Mouse (Mus musculus): ENCODE results near the gene En1. TPM values are rescaled to one million over a fixed set of nuclear protein-coding genes. Genes with fewer than 3 reads are reported as not detected.
A peak's percentile ranks its signal among the peaks of the same experiment; 100 is the strongest.

En1 gene
- polyA plus RNA-seq, 1 experiment from 2014 or later: 3.7 TPM

DNA sequence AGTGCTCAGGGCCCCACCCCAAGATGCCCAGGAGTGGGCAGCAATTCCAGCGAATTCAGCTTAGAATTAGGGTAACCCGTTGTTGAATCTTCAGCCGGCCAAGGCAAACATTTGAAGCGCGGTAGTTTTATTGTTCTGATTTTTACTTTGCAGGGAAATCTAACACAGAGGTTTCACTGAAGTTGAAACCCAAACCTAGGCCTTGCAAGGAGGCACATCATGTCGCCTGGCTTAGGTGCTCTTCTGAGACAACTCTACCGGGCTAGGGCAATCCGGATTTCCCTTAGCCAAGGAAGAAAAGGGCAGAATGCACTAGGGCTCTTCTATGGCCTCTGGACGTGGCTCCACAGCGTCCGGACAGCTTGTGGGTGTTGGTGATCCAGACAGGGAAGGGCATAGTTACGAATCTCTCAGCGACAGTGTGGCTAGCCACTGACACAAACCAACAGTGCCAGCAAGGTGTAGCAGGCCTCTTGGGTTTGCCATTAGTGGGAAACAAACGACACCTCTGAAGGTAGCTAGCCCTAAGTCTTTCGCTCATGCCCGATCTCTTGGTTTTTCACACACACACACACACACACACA, 873 bp upstream of the En1 start:
- no peak for ATAC-seq (ENCODE audit: low FRiP score, low read depth)
- H3K9ac ChIP-seq: no peak overlapping the region
- H3K27ac ChIP-seq (replicated peaks): no peak overlapping the region
- peak overlapping the region; percentile 17 for H3K4me3 ChIP-seq
- peaks cover 27% of the 10 kb centered on the region for H3K4me1 ChIP-seq (replicated peaks)
- WGBS: 2% methylated on average over 16 of the region's 16 CpGs
- H3K4me2 ChIP-seq: peak overlapping the region; percentile 66
- no peaks in the 10 kb centered on the region for H3K36me3 ChIP-seq
- H3K27me3 ChIP-seq: peaks cover 64% of the 10 kb centered on the region
- H3K9me3 ChIP-seq: no peaks in the 10 kb centered on the region

- peak overlapping the region; percentile 48 for H3K9ac ChIP-seq
- peaks cover 28% of the 10 kb centered on the region for H3K4me1 ChIP-seq (replicated peaks)
- H3K36me3 ChIP-seq: no peaks in the 10 kb centered on the region
- peaks cover 54% of the 10 kb centered on the region for H3K27me3 ChIP-seq
- H3K4me2 ChIP-seq: peak overlapping the region; percentile 66
- peak overlapping the region; percentile 81 for H3K27ac ChIP-seq (replicated peaks)
- no peaks in the 10 kb centered on the region for H3K9me3 ChIP-seq
- WGBS: under 1% methylated on average over 68 of the region's 83 CpGs
- no peak; the same call in 1 of the 2 replicates for ATAC-seq (ENCODE audit: low FRiP score, low read depth)
- H3K4me3 ChIP-seq: peak overlapping the region; percentile 44
Observed at GRCm38 (mm10) chr1:120602876-120603655, 848 bp downstream of the En1 start.

- peaks cover 28% of the 10 kb centered on the region for H3K4me1 ChIP-seq (replicated peaks)
- H3K9ac ChIP-seq: peak overlapping the region; percentile 48
- H3K4me3 ChIP-seq: peak overlapping the region; percentile 44
- peak overlapping the region; percentile 81 for H3K27ac ChIP-seq (replicated peaks)
- no peaks in the 10 kb centered on the region for H3K9me3 ChIP-seq
- H3K4me2 ChIP-seq: peak overlapping the region; percentile 66
- WGBS: under 1% methylated on average over 32 of the region's 35 CpGs
- peaks cover 54% of the 10 kb centered on the region for H3K27me3 ChIP-seq
- no peak for ATAC-seq (ENCODE audit: low FRiP score, low read depth)
- no peaks in the 10 kb centered on the region for H3K36me3 ChIP-seq
Observed at GRCm38 (mm10) chr1:120603656-120604051, 1.4 kb downstream of the En1 start.

- peaks cover 28% of the 10 kb centered on the region for H3K4me1 ChIP-seq (replicated peaks)
- no peaks in the 10 kb centered on the region for H3K9me3 ChIP-seq
- peak overlapping the region; percentile 48 for H3K9ac ChIP-seq
- H3K36me3 ChIP-seq: no peaks in the 10 kb centered on the region
- H3K27ac ChIP-seq (replicated peaks): peak overlapping the region; percentile 36; the same call in 1 of the 2 replicates
- peak overlapping the region; percentile 44 for H3K4me3 ChIP-seq
- peaks cover 54% of the 10 kb centered on the region for H3K27me3 ChIP-seq
- 3% methylated on average over 30 of the region's 30 CpGs for WGBS
- peak overlapping the region; percentile 66 for H3K4me2 ChIP-seq
- no peak for ATAC-seq (ENCODE audit: low FRiP score, low read depth)
Observed at GRCm38 (mm10) chr1:120604431-120605142, 2.4 kb downstream of the En1 start.

DNA sequence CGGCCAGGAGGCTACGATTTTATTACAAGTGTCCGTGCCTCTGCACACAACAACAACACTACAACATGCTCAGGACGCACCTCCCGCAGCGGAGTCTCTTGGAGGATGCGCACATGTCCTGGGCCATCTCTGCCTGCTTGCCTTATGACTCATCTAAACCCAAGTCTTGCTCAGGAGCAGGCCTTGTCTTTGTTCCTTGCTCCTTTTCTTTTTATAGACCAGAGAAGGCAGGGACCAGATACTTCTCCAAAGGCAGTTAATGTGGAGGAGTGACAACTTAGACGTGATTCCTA, 2.9 kb downstream of the En1 start:
- Histone ChIP-seq H3K27ac (replicated peaks) (0 out of 2 replicates have a peak overlapping the region, but pooled peaks have one; percentile 36), H3K4me3 (peak overlapping the region; percentile 44), H3K27me3 (peaks cover 57% of the 10 kb centered on the region), H3K4me1 (replicated peaks) (peaks cover 25% of the 10 kb centered on the region), H3K9me3 (no peaks in the 10 kb centered on the region), H3K9ac (peak overlapping the region; percentile 48; the same call in 1 of the 2 replicates), H3K4me2 (peak overlapping the region; percentile 66), H3K36me3 (no peaks in the 10 kb centered on the region)
- ATAC-seq (ENCODE audit: low FRiP score, low read depth): no peak
- 4% methylated on average over 8 of the region's 8 CpGs for WGBS

DNA sequence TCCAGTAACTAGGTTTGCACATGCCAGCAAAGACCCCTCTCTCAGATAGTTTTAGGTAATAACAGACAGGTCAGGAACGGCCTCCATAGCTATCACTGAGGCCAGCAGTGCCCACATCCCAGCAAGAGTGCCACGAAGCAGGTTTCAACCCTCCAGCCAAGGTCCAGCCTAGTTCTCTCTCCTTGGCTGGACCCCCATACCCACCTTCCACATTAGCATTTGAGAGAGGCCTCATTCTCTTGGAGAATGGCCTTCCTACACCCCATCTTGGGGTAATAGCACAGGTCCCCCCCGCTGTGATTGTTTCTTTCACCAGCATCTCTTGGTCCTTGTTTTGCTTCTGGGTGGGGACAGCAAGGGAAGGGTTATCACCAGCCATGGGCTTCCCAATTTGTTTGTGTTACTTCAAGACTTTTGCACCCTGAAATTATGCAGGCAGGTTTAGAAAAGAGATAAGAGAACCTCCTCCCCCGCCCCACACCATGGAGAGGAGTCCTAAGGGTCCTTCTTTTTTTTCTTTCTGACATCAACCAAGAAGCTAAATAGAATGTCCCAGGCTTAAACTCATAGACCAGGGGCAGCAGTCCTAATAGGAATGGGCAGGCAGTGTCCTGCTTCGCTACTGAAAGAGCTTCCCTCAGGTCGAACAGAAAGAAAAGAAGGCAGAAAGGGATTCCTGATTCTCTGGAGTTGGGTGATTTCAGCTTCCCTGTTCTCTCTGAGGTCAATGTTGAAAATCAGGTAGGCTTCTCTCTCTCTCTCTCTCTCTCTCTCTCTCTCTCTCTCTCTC, 3.5 kb downstream of the En1 start:
- peaks cover 24% of the 10 kb centered on the region for H3K4me1 ChIP-seq (replicated peaks)
- peak overlapping the region; percentile 44 for H3K4me3 ChIP-seq
- no peak for ATAC-seq (ENCODE audit: low FRiP score, low read depth)
- H3K27ac ChIP-seq (replicated peaks): no peak overlapping the region
- no peaks in the 10 kb centered on the region for H3K9me3 ChIP-seq
- H3K9ac ChIP-seq: no peak overlapping the region; the same call in 1 of the 2 replicates
- peak overlapping the region; percentile 66 for H3K4me2 ChIP-seq
- 10% methylated on average over 6 of the region's 6 CpGs for WGBS
- H3K36me3 ChIP-seq: no peaks in the 10 kb centered on the region
- peaks cover 63% of the 10 kb centered on the region for H3K27me3 ChIP-seq

DNA sequence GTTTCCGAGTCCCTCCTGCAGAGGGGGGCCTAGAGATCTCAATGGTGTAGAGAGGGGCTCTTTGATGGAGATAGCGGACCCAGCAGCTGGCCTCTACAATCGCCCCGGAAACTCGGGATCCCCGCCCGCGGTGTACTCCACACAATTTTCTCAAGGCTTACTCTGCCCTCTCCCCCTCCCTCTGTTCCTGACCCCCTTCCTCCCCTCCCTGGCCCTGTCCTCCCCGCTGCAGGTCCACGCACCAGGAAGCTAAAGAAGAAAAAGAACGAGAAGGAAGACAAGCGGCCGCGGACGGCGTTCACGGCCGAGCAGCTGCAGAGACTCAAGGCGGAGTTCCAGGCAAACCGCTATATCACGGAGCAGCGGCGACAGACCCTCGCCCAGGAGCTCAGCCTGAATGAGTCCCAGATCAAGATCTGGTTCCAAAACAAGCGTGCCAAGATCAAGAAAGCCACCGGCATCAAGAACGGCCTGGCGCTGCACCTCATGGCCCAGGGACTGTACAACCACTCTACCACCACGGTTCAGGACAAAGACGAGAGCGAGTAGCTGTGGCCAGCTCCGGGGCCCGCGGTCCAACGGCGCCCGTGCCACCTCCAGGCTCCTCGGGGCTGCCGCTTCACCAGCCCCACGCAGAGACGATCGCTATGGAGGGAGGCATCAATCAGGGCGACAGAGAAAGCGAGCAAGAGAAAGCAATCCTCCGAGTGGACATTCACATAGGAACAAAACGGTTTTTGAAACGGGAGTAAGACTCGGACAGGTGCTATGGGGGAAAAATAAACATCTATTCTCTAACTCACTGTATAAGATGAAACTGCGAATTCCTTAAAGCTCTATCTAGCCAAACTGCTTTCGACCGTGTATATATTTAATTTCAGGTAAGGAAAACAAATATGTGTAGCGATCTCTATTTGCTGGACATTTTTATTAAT, 4.7 kb downstream of the En1 start:
- H3K4me2 ChIP-seq: peak overlapping the region; percentile 66
- ATAC-seq (ENCODE audit: low FRiP score, low read depth): no peak
- peak overlapping the region; percentile 44 for H3K4me3 ChIP-seq
- no peaks in the 10 kb centered on the region for H3K9me3 ChIP-seq
- H3K27me3 ChIP-seq: peaks cover 67% of the 10 kb centered on the region
- H3K9ac ChIP-seq: peak overlapping the region; percentile 31
- peak overlapping the region; percentile 58 for H3K27ac ChIP-seq (replicated peaks)
- WGBS: under 1% methylated on average over 52 of the region's 52 CpGs
- H3K36me3 ChIP-seq: no peaks in the 10 kb centered on the region
- H3K4me1 ChIP-seq (replicated peaks): peaks cover 24% of the 10 kb centered on the region

DNA sequence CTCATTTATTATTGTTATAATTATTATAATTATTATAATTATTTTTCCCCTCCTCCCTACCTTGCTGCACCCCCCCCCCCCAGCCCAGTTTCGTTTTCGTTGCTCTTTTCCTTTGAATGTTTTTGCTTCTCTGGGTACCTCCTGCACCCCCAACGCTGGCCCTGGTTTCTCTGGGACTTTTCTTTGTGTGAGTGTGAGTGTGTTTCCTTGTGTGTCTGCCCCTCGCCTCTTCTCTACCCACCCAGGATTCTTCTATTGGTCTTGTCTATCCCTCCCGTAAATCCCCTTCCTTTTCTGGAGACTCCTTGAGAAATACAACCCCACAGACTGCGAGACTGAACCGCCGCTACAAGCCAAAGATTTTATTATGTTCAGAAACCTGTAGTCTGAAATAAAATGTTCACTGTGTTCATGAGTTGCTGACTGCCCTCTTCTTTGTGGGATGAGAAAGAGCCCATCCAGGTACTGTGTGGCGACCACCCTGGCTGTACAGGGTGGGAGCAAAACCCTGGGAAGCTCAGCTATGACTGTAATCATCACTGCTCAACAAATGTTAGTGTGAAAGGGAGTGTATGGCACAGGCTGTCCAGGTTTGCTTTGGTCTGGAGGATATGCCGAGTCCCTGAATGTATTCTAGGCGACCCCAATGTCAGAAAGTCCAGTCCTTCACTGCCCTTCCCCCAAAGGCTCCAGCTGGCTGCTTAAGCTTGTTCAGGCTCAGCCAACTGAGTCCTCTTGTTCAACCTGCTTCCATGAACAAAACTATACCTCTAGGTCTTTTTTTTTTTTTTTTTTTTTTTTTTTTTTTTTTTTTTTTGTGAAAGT, 5.6 kb downstream of the En1 start:
- H3K4me3 ChIP-seq: peak overlapping the region; percentile 16
- H3K9ac ChIP-seq: no peak overlapping the region
- 7% methylated on average over 11 of the region's 11 CpGs for WGBS
- H3K27me3 ChIP-seq: peaks cover 71% of the 10 kb centered on the region
- H3K4me2 ChIP-seq: peak overlapping the region; percentile 36
- H3K4me1 ChIP-seq (replicated peaks): peaks cover 17% of the 10 kb centered on the region
- no peaks in the 10 kb centered on the region for H3K36me3 ChIP-seq
- no peak for ATAC-seq (ENCODE audit: low FRiP score, low read depth)
- H3K27ac ChIP-seq (replicated peaks): no peak overlapping the region
- no peaks in the 10 kb centered on the region for H3K9me3 ChIP-seq

GRCm38 (mm10) chr1:120608461-120608860, 6.2 kb downstream of the En1 start:
- Histone ChIP-seq H3K27me3 (peaks cover 78% of the 10 kb centered on the region), H3K4me3 (peak overlapping the region; percentile 16; the same call in 1 of the 2 replicates), H3K9ac (no peak overlapping the region), H3K4me2 (peak overlapping the region; percentile 36), H3K9me3 (no peaks in the 10 kb centered on the region), H3K27ac (replicated peaks) (no peak overlapping the region), H3K4me1 (replicated peaks) (peaks cover 11% of the 10 kb centered on the region), H3K36me3 (no peaks in the 10 kb centered on the region)
- ATAC-seq (ENCODE audit: low FRiP score, low read depth): no peak
- 15% methylated on average over 3 of the region's 3 CpGs for WGBS

DNA sequence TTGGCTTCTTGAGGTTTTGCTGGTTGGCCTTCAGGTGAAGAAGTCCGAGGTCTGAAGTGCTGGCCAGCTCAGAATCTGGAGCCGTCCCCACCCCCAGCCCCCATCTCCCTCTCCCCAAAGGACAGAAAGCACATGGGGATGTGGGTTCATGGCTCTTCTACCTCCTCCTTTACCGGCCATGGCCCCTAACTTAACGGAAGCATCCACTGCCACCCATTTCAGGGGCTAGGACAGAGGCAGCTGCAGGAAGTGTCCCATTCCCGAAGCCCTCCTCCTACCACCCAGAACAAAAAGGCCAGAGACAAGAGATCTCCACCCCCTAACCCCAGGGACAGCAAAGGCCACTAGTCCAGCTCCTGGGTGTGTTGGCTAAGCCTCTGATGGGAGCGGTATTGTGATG, 7.4 kb downstream of the En1 start:
- H3K27me3 ChIP-seq: peaks cover 86% of the 10 kb centered on the region
- H3K27ac ChIP-seq (replicated peaks): no peak overlapping the region

More for the DNA sequence above, 7.4 kb downstream of the En1 start:
- Histone ChIP-seq H3K4me1 (replicated peaks) (peaks cover 9% of the 10 kb centered on the region; the same call in 1 of the 2 replicates), H3K4me2 (peak overlapping the region; percentile 36), H3K4me3 (peak overlapping the region; percentile 8), H3K9ac (no peak overlapping the region), H3K9me3 (no peaks in the 10 kb centered on the region), H3K36me3 (no peaks in the 10 kb centered on the region)
- 4% methylated on average over 6 of the region's 6 CpGs for WGBS
- no peak for ATAC-seq (ENCODE audit: low FRiP score, low read depth)
